Mouse (Mus musculus) heart, embryonic 14.5 days (tissue): ENCODE results near the gene BC052040. TPM values are rescaled to one million over a fixed set of nuclear protein-coding genes. Genes with fewer than 3 reads are reported as not detected.
A peak's percentile ranks its signal among the peaks of the same experiment; 100 is the strongest.

Experiments
- ATAC-seq: fragments of 200-750 bp; cut with Nextera tagmentation; 2 replicates; pipeline ENCODE4 v1.8.0; 2017; ENCODE audit warnings: low read depth, moderate TSS enrichment; ENCODE audit not compliant: insufficient number of reproducible peaks, insufficient read depth, low FRiP score
- H3K27ac ChIP-seq, 2 experiments: fragments of 200-500 bp in 1 of 2; fragments of 300-500 bp in 1 of 2; sonication (generic) in 1 of 2; replicated peaks in 1 of 2; 2 replicates each; pipeline ENCODE4 v1.5.1; 2012 to 2014; ENCODE audit warnings: low read depth in 2 of 2, low read length in 2 of 2, control low read depth in 1 of 2, mild to moderate bottlenecking in 1 of 2, mixed read lengths in 1 of 2; ENCODE audit not compliant: control insufficient read depth in 1 of 2, insufficient read depth in 1 of 2
- H3K27me3 ChIP-seq: fragments of 300-500 bp; sonication (generic); 2 replicates; pipeline ENCODE4 v1.6.1; 2014; ENCODE audit warnings: mild to moderate bottlenecking, low read length, control low read depth; ENCODE audit not compliant: control insufficient read depth, insufficient read depth
- H3K36me3 ChIP-seq: fragments of 300-500 bp; sonication (generic); 2 replicates; pipeline ENCODE4 v1.6.1; 2014; ENCODE audit warnings: mild to moderate bottlenecking, control low read depth, low read length, mixed read lengths; ENCODE audit not compliant: control insufficient read depth, insufficient read depth
- H3K4me1 ChIP-seq, 2 experiments: fragments of 200-500 bp in 1 of 2; fragments of 300-500 bp in 1 of 2; sonication (generic) in 1 of 2; 2 replicates each; pipeline ENCODE4 v1.6.1; 2012 to 2014; ENCODE audit warnings: low read length in 2 of 2, control low read depth in 1 of 2, mixed read lengths in 1 of 2; ENCODE audit not compliant: control insufficient read depth in 2 of 2, insufficient read depth in 2 of 2
- H3K4me2 ChIP-seq: fragments of 300-500 bp; sonication (generic); 2 replicates; pipeline ENCODE4 v1.6.1; 2014; ENCODE audit warnings: mild to moderate bottlenecking, low read length
- H3K4me3 ChIP-seq, 2 experiments: fragments of 200-500 bp in 1 of 2; fragments of 300-500 bp in 1 of 2; sonication (generic) in 1 of 2; 2 replicates each; pipeline ENCODE4 v1.5.1; 2012 to 2014; ENCODE audit warnings: low read length in 2 of 2, mild to moderate bottlenecking in 2 of 2, control low read depth in 1 of 2, low read depth in 1 of 2, moderate library complexity in 1 of 2; ENCODE audit not compliant: control insufficient read depth in 1 of 2, insufficient read depth in 1 of 2
- H3K9ac ChIP-seq: fragments of 300-500 bp; sonication (generic); 2 replicates; pipeline ENCODE4 v1.6.1; 2014; ENCODE audit warnings: mild to moderate bottlenecking, low read length
- H3K9me3 ChIP-seq: fragments of 300-500 bp; sonication (generic); 2 replicates; pipeline ENCODE4 v1.6.1; 2016; ENCODE audit warnings: low read length, control low read depth; ENCODE audit not compliant: control insufficient read depth
- WGBS: fragments of 180-500 bp; shearing (Covaris S2); extraction: QIAGEN DNeasy Blood & Tissue Kit; methylation state at CpG from one replicate; pipeline ENCODE4 v1.1.7; 2014; 5-methylcytosine and 5-hydroxymethylcytosine counted together
- microRNA counts: library from miRNA; unstranded; fragments of <30 nt; microRNA quantifications from one replicate; lab custom pipeline; 2016
- microRNA-seq: library from miRNA; unstranded; fragments of <30 nt; microRNA quantifications from one replicate; pipeline ENCODE4, GENCODE M21; 2016
- polyA plus RNA-seq: library from polyadenylated mRNA; unstranded; fragments of >200 nt; fragmentation: Nextera tagmentation; extraction: Ambion mirVana; gene quantifications from 2 replicates; pipeline ENCODE4 v1.2.1, GENCODE M21; 2014

The BC052040 gene
- polyA plus RNA-seq, 1 experiment from 2014 or later: 9.6 TPM

DNA sequence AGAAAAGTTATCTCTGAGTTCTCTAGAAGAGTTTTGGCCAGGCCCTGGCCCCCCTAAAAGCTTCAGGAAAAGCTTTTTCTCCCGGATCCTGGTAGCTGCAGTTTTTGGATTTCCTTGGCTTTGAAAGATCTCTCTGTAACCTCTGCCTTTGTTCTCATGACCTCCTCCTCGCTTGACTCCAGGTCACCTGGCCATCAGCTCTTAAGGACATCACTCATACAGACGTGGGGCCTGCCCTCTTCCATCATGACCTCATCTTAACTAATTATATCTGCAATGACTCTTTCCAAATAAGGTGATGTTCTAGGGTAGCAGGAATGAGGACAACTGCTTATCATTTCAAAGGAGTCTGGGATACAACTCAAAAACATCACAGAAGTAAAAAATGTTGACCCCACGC, 226.9 kb downstream of the BC052040 start:
- no peaks in the 10 kb centered on the region for H3K27me3 ChIP-seq
- H3K4me2 ChIP-seq: no peak overlapping the region
- peaks cover 4 to 18% of the 10 kb centered on the region in 2 experiments; a peak in 3 of 4 replicates for H3K4me1 ChIP-seq
- no peak overlapping the region for H3K9ac ChIP-seq
- WGBS: 34% methylated on average over 4 of the region's 4 CpGs
- no peaks in the 10 kb centered on the region for H3K9me3 ChIP-seq
- no peaks in the 10 kb centered on the region for H3K36me3 ChIP-seq
- H3K27ac ChIP-seq: no peak overlapping the region
- ATAC-seq: no peak
- H3K4me3 ChIP-seq: no peak overlapping the region

GRCm38 (mm10) chr2:115813316-115813715, 231.8 kb downstream of the BC052040 start:
- ATAC-seq: no peak
- H3K27me3 ChIP-seq: no peaks in the 10 kb centered on the region
- no peaks in the 10 kb centered on the region for H3K36me3 ChIP-seq
- no peaks in the 10 kb centered on the region for H3K9me3 ChIP-seq
- H3K4me1 ChIP-seq: peaks cover 4 to 19% of the 10 kb centered on the region in 2 experiments
- peak overlapping the region; percentile 62 to 66 for H3K27ac ChIP-seq
- H3K4me2 ChIP-seq: peak overlapping the region; percentile 56
- H3K4me3 ChIP-seq: no peak overlapping the region; a peak in 1 of 4 replicates
- peak overlapping the region; percentile 30; the same call in 1 of the 2 replicates for H3K9ac ChIP-seq
- WGBS: 16% methylated on average over 11 of the region's 11 CpGs

DNA sequence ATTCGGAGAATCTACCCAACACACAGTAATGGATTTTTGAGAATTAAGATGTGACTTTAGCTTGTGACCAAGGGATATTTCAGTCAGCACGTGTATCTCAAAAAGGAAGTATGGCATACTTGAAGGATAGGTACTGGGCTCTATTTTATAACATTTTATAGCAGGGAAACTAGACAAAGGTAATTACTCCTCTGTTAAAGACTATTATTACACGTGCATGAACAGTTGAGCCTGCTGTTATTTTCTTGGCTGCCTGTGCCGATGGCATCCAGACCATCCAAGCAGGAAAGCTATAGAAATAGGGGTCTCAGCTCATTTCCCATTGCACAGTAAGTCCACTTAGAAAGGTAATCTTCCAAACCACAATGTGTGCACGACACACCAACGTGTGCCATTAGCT, 232.2 kb downstream of the BC052040 start:
- H3K27me3 ChIP-seq: no peaks in the 10 kb centered on the region
- peak overlapping the region; percentile 62 to 66 for H3K27ac ChIP-seq
- 61% methylated on average over 6 of the region's 6 CpGs for WGBS
- no peaks in the 10 kb centered on the region for H3K36me3 ChIP-seq
- no peak for ATAC-seq
- peak overlapping the region; percentile 30; the same call in 1 of the 2 replicates for H3K9ac ChIP-seq
- H3K4me1 ChIP-seq: peaks cover 2 to 15% of the 10 kb centered on the region in 2 experiments
- peak overlapping the region; percentile 56 for H3K4me2 ChIP-seq
- no peaks in the 10 kb centered on the region for H3K9me3 ChIP-seq
- H3K4me3 ChIP-seq: no peak overlapping the region

DNA sequence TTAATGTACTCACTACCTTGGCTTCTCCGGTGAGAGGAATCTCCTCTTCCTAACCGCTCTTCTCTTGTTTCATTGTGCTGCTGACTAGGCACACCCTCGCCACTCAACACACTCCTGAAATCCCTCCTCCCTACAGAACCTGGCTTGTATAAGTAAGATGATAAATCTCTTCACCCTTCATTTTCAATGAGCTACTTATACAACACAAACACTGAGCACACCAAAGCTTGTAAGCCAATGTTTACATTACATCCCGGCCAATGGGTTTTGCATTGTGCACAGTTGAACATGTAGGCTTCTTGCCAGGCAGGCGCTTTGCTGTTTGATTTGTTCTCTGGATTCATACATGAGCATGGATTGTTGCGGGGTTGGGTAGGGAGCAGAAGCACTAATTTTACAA, 236.4 kb downstream of the BC052040 start:
- Histone ChIP-seq H3K27ac (no peak overlapping the region), H3K27me3 (no peaks in the 10 kb centered on the region), H3K36me3 (no peaks in the 10 kb centered on the region), H3K9me3 (no peaks in the 10 kb centered on the region), H3K4me2 (no peak overlapping the region), H3K4me3 (no peak overlapping the region), H3K4me1 (peaks cover 2 to 9% of the 10 kb centered on the region in 2 experiments), H3K9ac (no peak overlapping the region)
- 85% methylated on average over 6 of the region's 6 CpGs for WGBS
- ATAC-seq: no peak

DNA sequence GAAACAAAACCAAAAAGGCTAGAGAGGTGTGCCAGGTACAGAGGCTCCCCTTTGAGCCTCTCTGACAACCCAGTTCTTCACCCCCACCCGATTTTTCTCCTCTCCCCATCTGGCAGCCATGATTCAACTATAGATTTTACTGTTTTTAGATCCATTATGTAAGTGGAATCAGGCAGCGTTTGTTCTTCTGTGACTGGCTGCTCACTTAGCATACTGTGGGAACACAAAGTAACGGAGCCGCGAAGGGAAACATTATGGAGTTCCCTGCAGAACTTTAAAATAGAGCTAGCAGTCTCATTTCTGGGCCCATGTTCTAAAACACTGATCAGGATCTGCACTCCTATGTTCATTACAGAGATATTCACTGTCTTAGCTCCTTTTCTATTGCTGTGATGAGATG, 240.8 kb downstream of the BC052040 start:
- no peak overlapping the region for H3K4me2 ChIP-seq
- no peaks in the 10 kb centered on the region for H3K4me1 ChIP-seq
- no peaks in the 10 kb centered on the region for H3K27me3 ChIP-seq
- WGBS: 91% methylated on average over 5 of the region's 5 CpGs
- no peaks in the 10 kb centered on the region for H3K9me3 ChIP-seq
- H3K36me3 ChIP-seq: no peaks in the 10 kb centered on the region
- no peak for ATAC-seq
- H3K4me3 ChIP-seq: no peak overlapping the region
- no peak overlapping the region for H3K27ac ChIP-seq
- H3K9ac ChIP-seq: no peak overlapping the region

MicroRNAs within 50 kb of the gene (microRNA counts, 519-probe panel; counts per million panel counts)
- 3,992 counts per million, percentile 76 among the panel's probes with 10 or more counts for microRNA mmu-miR-1951 (lab: Ali Mortazavi, UCI)

Small RNA genes within 50 kb of the gene (microRNA-seq; reads per million reads assigned to microRNA genes)
- gene Mir1951: not detected
